34 mouse cellular contexts compared by ENCODE assay signal in the genomic region with DNA sequence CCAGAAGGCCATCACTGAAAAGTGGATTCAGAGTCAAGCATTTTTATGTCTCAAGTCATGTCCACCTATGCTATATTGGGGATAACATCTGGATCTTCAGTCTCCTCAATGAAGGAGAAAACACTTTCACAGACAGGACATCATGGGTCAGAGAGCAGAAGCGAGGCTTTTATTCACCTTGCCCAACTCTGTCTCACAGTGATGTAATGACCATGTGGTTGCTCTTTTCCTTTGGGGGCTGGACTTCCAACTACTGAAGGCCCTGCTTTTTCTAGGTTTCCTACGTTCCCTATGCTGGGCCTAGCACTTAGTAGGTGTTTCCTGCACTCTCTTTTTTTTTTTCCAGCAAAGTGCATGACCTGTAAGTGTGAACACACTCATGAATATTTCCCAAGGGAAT.
"Had no signal": no experiment of that assay in that cellular context is flagged by ENCODE, and none has a peak within 500 bp of the region (broad histone marks: within the 10 kb centered on the region; RNA-seq: fewer than 3 reads in every experiment).

No protein-coding gene starts in this region.

- H3K27me3 ChIP-seq: heart, embryonic 12.5 days; heart, embryonic 13.5 days; heart, embryonic 15.5 days; hindbrain, embryonic 12.5 days; hindbrain, embryonic 13.5 days; hindbrain, embryonic 15.5 days; intestine, embryonic 15.5 days; kidney, embryonic 15.5 days had no signal

- ATAC-seq: hindbrain, embryonic 16.5 days; hindbrain, postnatal 0 days; inflammation-experienced regulatory T-cells, adult 6 months; intestine, embryonic 15.5 days; intestine, embryonic 16.5 days; intestine, postnatal 0 days had no signal

- DNase-seq: heart, postnatal 10 days; heart, postnatal 14 days; heart, postnatal 36 days; heart, postnatal 4 days; kidney, adult 18-20 months; kidney, adult 2 months; kidney, adult 8-10 months; kidney, adult 9 months; kidney, postnatal 10 days; kidney, postnatal 14 days; kidney, postnatal 25 days; kidney, postnatal 36 days; kidney, postnatal 4 days; layer of hippocampus, adult 9-11 months; layer of hippocampus, postnatal 36 days had no signal

- H3K4me1 ChIP-seq: heart, embryonic 15.5 days; hindbrain, embryonic 12.5 days; hindbrain, embryonic 13.5 days; intestine, embryonic 15.5 days; kidney, embryonic 15.5 days had no signal

- H3K4me3 ChIP-seq: heart, embryonic 10.5 days; heart, embryonic 12.5 days; heart, embryonic 13.5 days; heart, embryonic 15.5 days; hindbrain, embryonic 10.5 days; hindbrain, embryonic 12.5 days; hindbrain, embryonic 13.5 days; hindbrain, embryonic 15.5 days; intestine, embryonic 15.5 days; kidney, embryonic 15.5 days; layer of hippocampus, adult 2 months; left cerebral cortex, adult 2 months had no signal

- H3K27ac ChIP-seq: heart, embryonic 10.5 days; heart, embryonic 13.5 days; heart, embryonic 15.5 days; hindbrain, embryonic 10.5 days; hindbrain, embryonic 12.5 days; hindbrain, embryonic 13.5 days; hindbrain, embryonic 14.5 days; hindbrain, embryonic 15.5 days; hindbrain, postnatal 0 days; intestine, embryonic 15.5 days; kidney, embryonic 15.5 days; kidney, postnatal 0 days; layer of hippocampus, adult 2 months; left cerebral cortex, adult 2 months had no signal
